Mouse (Mus musculus): ENCODE measurements around the gene Tmem117. TPM values are rescaled to one million over a fixed set of nuclear protein-coding genes. Genes with fewer than 3 reads are reported as not detected.

The Tmem117 gene
- polyA plus RNA-seq, 1 experiment: not detected

GRCm38 (mm10) chr15:94646012-94646411 lies 17.0 kb downstream of the Tmem117 start:
- no peak for TF ChIP-seq CTCF (IDR thresholded peaks at IDR 0.05; ENCODE audit: extremely low read depth, insufficient read depth, insufficient read length, insufficient replicate concordance)
- no peak for TF ChIP-seq POLR2A (IDR thresholded peaks at IDR 0.05; ENCODE audit: low read depth, low read length)
- H3K27me3 ChIP-seq (ENCODE audit: control insufficient read depth, insufficient read depth, low read length): no peaks in the 10 kb centered on the region
- no peak overlapping the region for H3K4me3 ChIP-seq (ENCODE audit: extremely low read depth, insufficient read depth, insufficient read length)
- no peak for DNase-seq (ENCODE audit: low read depth in 1 of 2, low spot score in 2 of 2)
- no peaks in the 10 kb centered on the region for H3K4me1 ChIP-seq (ENCODE audit: control insufficient read depth, insufficient read depth, insufficient read length)
- no peaks in the 10 kb centered on the region for H3K36me3 ChIP-seq (ENCODE audit: control insufficient read depth, insufficient read depth, low read length)
- WGBS: 75% methylated on average over 6 of the region's 6 CpGs
- H3K27ac ChIP-seq (ENCODE audit: insufficient read depth, low read length): no peak overlapping the region

GRCm38 (mm10) chr15:94648430-94648829 lies 19.4 kb downstream of the Tmem117 start:
- no peaks in the 10 kb centered on the region for H3K27me3 ChIP-seq (ENCODE audit: control insufficient read depth, insufficient read depth, low read length)
- 87% methylated on average over 8 of the region's 8 CpGs for WGBS
- no peaks in the 10 kb centered on the region for H3K4me1 ChIP-seq (ENCODE audit: control insufficient read depth, insufficient read depth, insufficient read length)
- no peaks in the 10 kb centered on the region for H3K36me3 ChIP-seq (ENCODE audit: control insufficient read depth, insufficient read depth, low read length)
- no peak for TF ChIP-seq CTCF (IDR thresholded peaks at IDR 0.05; ENCODE audit: extremely low read depth, insufficient read depth, insufficient read length, insufficient replicate concordance)
- TF ChIP-seq POLR2A (IDR thresholded peaks at IDR 0.05; ENCODE audit: low read depth, low read length): no peak
- no peak overlapping the region for H3K27ac ChIP-seq (ENCODE audit: insufficient read depth, low read length)
- H3K4me3 ChIP-seq (ENCODE audit: extremely low read depth, insufficient read depth, insufficient read length): no peak overlapping the region
- DNase-seq (ENCODE audit: low read depth in 1 of 2, low spot score in 2 of 2): no peak

GRCm38 (mm10) chr15:94649071-94649765 lies 20.2 kb downstream of the Tmem117 start:
- WGBS: 84% methylated on average over 17 of the region's 17 CpGs
- no peaks in the 10 kb centered on the region for H3K36me3 ChIP-seq (ENCODE audit: control insufficient read depth, insufficient read depth, low read length)
- no peaks in the 10 kb centered on the region for H3K27me3 ChIP-seq (ENCODE audit: control insufficient read depth, insufficient read depth, low read length)
- no peak for TF ChIP-seq CTCF (IDR thresholded peaks at IDR 0.05; ENCODE audit: extremely low read depth, insufficient read depth, insufficient read length, insufficient replicate concordance)
- TF ChIP-seq POLR2A (IDR thresholded peaks at IDR 0.05; ENCODE audit: low read depth, low read length): no peak
- no peaks in the 10 kb centered on the region for H3K4me1 ChIP-seq (ENCODE audit: control insufficient read depth, insufficient read depth, insufficient read length)
- DNase-seq (ENCODE audit: low read depth in 1 of 2, low spot score in 2 of 2): no peak
- H3K4me3 ChIP-seq (ENCODE audit: extremely low read depth, insufficient read depth, insufficient read length): no peak overlapping the region
- H3K27ac ChIP-seq (ENCODE audit: insufficient read depth, low read length): no peak overlapping the region

- DNase-seq (ENCODE audit: low read depth in 1 of 2, low spot score in 2 of 2): no peak
- H3K27ac ChIP-seq (ENCODE audit: insufficient read depth, low read length): no peak overlapping the region
- WGBS: 84% methylated on average over 13 of the region's 13 CpGs
- H3K4me1 ChIP-seq (ENCODE audit: control insufficient read depth, insufficient read depth, insufficient read length): no peaks in the 10 kb centered on the region
- H3K36me3 ChIP-seq (ENCODE audit: control insufficient read depth, insufficient read depth, low read length): no peaks in the 10 kb centered on the region
- H3K27me3 ChIP-seq (ENCODE audit: control insufficient read depth, insufficient read depth, low read length): no peaks in the 10 kb centered on the region
- TF ChIP-seq POLR2A (IDR thresholded peaks at IDR 0.05; ENCODE audit: low read depth, low read length) (no peak), CTCF (IDR thresholded peaks at IDR 0.05; ENCODE audit: extremely low read depth, insufficient read depth, insufficient read length, insufficient replicate concordance) (no peak)
- no peak overlapping the region for H3K4me3 ChIP-seq (ENCODE audit: extremely low read depth, insufficient read depth, insufficient read length)
Observed at GRCm38 (mm10) chr15:94649766-94650120, 20.7 kb downstream of the Tmem117 start.

- 80% methylated on average over 9 of the region's 9 CpGs for WGBS
- Histone ChIP-seq H3K4me1 (ENCODE audit: control insufficient read depth, insufficient read depth, insufficient read length) (no peaks in the 10 kb centered on the region), H3K27me3 (ENCODE audit: control insufficient read depth, insufficient read depth, low read length) (no peaks in the 10 kb centered on the region), H3K4me3 (ENCODE audit: extremely low read depth, insufficient read depth, insufficient read length) (no peak overlapping the region), H3K27ac (ENCODE audit: insufficient read depth, low read length) (no peak overlapping the region), H3K36me3 (ENCODE audit: control insufficient read depth, insufficient read depth, low read length) (no peaks in the 10 kb centered on the region)
- no peak for DNase-seq (ENCODE audit: low read depth in 1 of 2, low spot score in 2 of 2)
- no peak for TF ChIP-seq POLR2A (IDR thresholded peaks at IDR 0.05; ENCODE audit: low read depth, low read length)
- TF ChIP-seq CTCF (IDR thresholded peaks at IDR 0.05; ENCODE audit: extremely low read depth, insufficient read depth, insufficient read length, insufficient replicate concordance): no peak
Observed at GRCm38 (mm10) chr15:94651350-94651749, 22.3 kb downstream of the Tmem117 start.

GRCm38 (mm10) chr15:94651969-94652842 lies 23.2 kb downstream of the Tmem117 start:
- Histone ChIP-seq H3K36me3 (ENCODE audit: control insufficient read depth, insufficient read depth, low read length) (no peaks in the 10 kb centered on the region), H3K27me3 (ENCODE audit: control insufficient read depth, insufficient read depth, low read length) (no peaks in the 10 kb centered on the region), H3K4me3 (ENCODE audit: extremely low read depth, insufficient read depth, insufficient read length) (no peak overlapping the region), H3K27ac (ENCODE audit: insufficient read depth, low read length) (no peak overlapping the region), H3K4me1 (ENCODE audit: control insufficient read depth, insufficient read depth, insufficient read length) (no peaks in the 10 kb centered on the region)
- WGBS: 84% methylated on average over 13 of the region's 13 CpGs
- TF ChIP-seq CTCF (IDR thresholded peaks at IDR 0.05; ENCODE audit: extremely low read depth, insufficient read depth, insufficient read length, insufficient replicate concordance) (no peak), POLR2A (IDR thresholded peaks at IDR 0.05; ENCODE audit: low read depth, low read length) (no peak)
- DNase-seq (ENCODE audit: low read depth in 1 of 2, low spot score in 2 of 2): no peak

- WGBS: 84% methylated on average over 3 of the region's 3 CpGs
- Histone ChIP-seq H3K36me3 (ENCODE audit: control insufficient read depth, insufficient read depth, low read length) (no peaks in the 10 kb centered on the region), H3K4me1 (ENCODE audit: control insufficient read depth, insufficient read depth, insufficient read length) (no peaks in the 10 kb centered on the region), H3K27ac (ENCODE audit: insufficient read depth, low read length) (no peak overlapping the region), H3K4me3 (ENCODE audit: extremely low read depth, insufficient read depth, insufficient read length) (no peak overlapping the region), H3K27me3 (ENCODE audit: control insufficient read depth, insufficient read depth, low read length) (no peaks in the 10 kb centered on the region)
- no peak for TF ChIP-seq POLR2A (IDR thresholded peaks at IDR 0.05; ENCODE audit: low read depth, low read length)
- no peak for TF ChIP-seq CTCF (IDR thresholded peaks at IDR 0.05; ENCODE audit: extremely low read depth, insufficient read depth, insufficient read length, insufficient replicate concordance)
- DNase-seq (ENCODE audit: low read depth in 1 of 2, low spot score in 2 of 2): no peak
Observed at GRCm38 (mm10) chr15:94652843-94653206, 23.8 kb downstream of the Tmem117 start.
